Mouse (Mus musculus) brown adipose tissue, adult 24 weeks (tissue): Measurements from ENCODE around the gene Mylk4. TPM values are rescaled to one million over a fixed set of nuclear protein-coding genes. Genes with fewer than 3 reads are reported as not detected.

Experiments
- H3K27ac ChIP-seq: fragments of 200-500 bp; replicated peaks from 2 replicates; pipeline ENCODE4 v1.5.1; 2012; ENCODE audit warnings: low read depth, mild to moderate bottlenecking, low read length
- H3K4me1 ChIP-seq: fragments of 200-500 bp; 2 replicates; pipeline ENCODE4 v1.6.1; 2012; ENCODE audit warnings: low read length, mixed read lengths; ENCODE audit not compliant: control insufficient read depth, insufficient read depth, insufficient read length
- H3K4me3 ChIP-seq: fragments of 200-500 bp; 2 replicates; pipeline ENCODE4 v1.5.1; 2012; ENCODE audit warnings: low read depth, mild to moderate bottlenecking, low read length, moderate library complexity; ENCODE audit not compliant: insufficient read depth
- polyA plus RNA-seq: library from polyadenylated mRNA; stranded (reverse); fragments of >200 nt; gene quantifications from 2 replicates; pipeline ENCODE4 v1.2.4, GENCODE M21; 2012; ENCODE audit not compliant: missing spikeins, insufficient read depth, insufficient read length

The Mylk4 gene
- polyA plus RNA-seq, 1 experiment, result 2.5 TPM

GRCm38 (mm10) chr13:32768104-32768503 lies 15.7 kb downstream of the Mylk4 start:
- Histone ChIP-seq H3K4me3 (no peak overlapping the region), H3K4me1 (no peaks in the 10 kb centered on the region), H3K27ac (no peak overlapping the region)

- Histone ChIP-seq H3K4me3 (no peak overlapping the region), H3K4me1 (peaks cover 3% of the 10 kb centered on the region), H3K27ac (no peak overlapping the region)
These were observed 19.3 kb downstream of the Mylk4 start for GRCm38 (mm10) chr13:32764448-32764847.

GRCm38 (mm10) chr13:32763141-32763540 lies 20.6 kb downstream of the Mylk4 start:
- H3K4me1 ChIP-seq, result peaks cover 3% of the 10 kb centered on the region
- no peak overlapping the region for H3K4me3 ChIP-seq
- H3K27ac ChIP-seq, result no peak overlapping the region

GRCm38 (mm10) chr13:32760795-32761194 lies 23.0 kb downstream of the Mylk4 start:
- Histone ChIP-seq H3K4me1 (peaks cover 3% of the 10 kb centered on the region), H3K27ac (no peak overlapping the region), H3K4me3 (no peak overlapping the region)

GRCm38 (mm10) chr13:32759036-32759435 lies 24.7 kb downstream of the Mylk4 start:
- no peak overlapping the region for H3K4me3 ChIP-seq
- H3K27ac ChIP-seq, result no peak overlapping the region
- H3K4me1 ChIP-seq, result peaks cover 3% of the 10 kb centered on the region

GRCm38 (mm10) chr13:32752066-32752657 lies 31.6 kb downstream of the Mylk4 start:
- no peak overlapping the region for H3K27ac ChIP-seq
- H3K4me1 ChIP-seq, result no peaks in the 10 kb centered on the region
- H3K4me3 ChIP-seq, result no peak overlapping the region

- H3K27ac ChIP-seq, result no peak overlapping the region
- no peaks in the 10 kb centered on the region for H3K4me1 ChIP-seq
- H3K4me3 ChIP-seq, result no peak overlapping the region
These were observed 33.2 kb downstream of the Mylk4 start for GRCm38 (mm10) chr13:32750507-32750906.

GRCm38 (mm10) chr13:32748421-32748820 lies 35.3 kb downstream of the Mylk4 start:
- Histone ChIP-seq H3K4me3 (no peak overlapping the region), H3K27ac (no peak overlapping the region), H3K4me1 (no peaks in the 10 kb centered on the region)

- H3K4me1 ChIP-seq, result no peaks in the 10 kb centered on the region
- no peak overlapping the region for H3K27ac ChIP-seq
- no peak overlapping the region for H3K4me3 ChIP-seq
These were observed 42.6 kb downstream of the Mylk4 start for GRCm38 (mm10) chr13:32741161-32741560.

- H3K4me1 ChIP-seq, result no peaks in the 10 kb centered on the region
- no peak overlapping the region for H3K27ac ChIP-seq
- no peak overlapping the region for H3K4me3 ChIP-seq
These were observed 52.5 kb downstream of the Mylk4 start for GRCm38 (mm10) chr13:32731283-32731682.

- no peak overlapping the region for H3K4me3 ChIP-seq
- H3K27ac ChIP-seq, result no peak overlapping the region
- H3K4me1 ChIP-seq, result no peaks in the 10 kb centered on the region
These were observed 59.1 kb downstream of the Mylk4 start for GRCm38 (mm10) chr13:32724606-32725005.

- Histone ChIP-seq H3K4me1 (no peaks in the 10 kb centered on the region), H3K27ac (no peak overlapping the region), H3K4me3 (no peak overlapping the region)
These were observed 62.0 kb downstream of the Mylk4 start for GRCm38 (mm10) chr13:32721717-32722116.

- no peak overlapping the region for H3K27ac ChIP-seq
- no peaks in the 10 kb centered on the region for H3K4me1 ChIP-seq
- no peak overlapping the region for H3K4me3 ChIP-seq
These were observed 64.5 kb downstream of the Mylk4 start for GRCm38 (mm10) chr13:32719284-32719683.

GRCm38 (mm10) chr13:32717709-32718108 lies 66.0 kb downstream of the Mylk4 start:
- Histone ChIP-seq H3K4me3 (no peak overlapping the region), H3K27ac (no peak overlapping the region), H3K4me1 (no peaks in the 10 kb centered on the region)

GRCm38 (mm10) chr13:32712568-32712967 lies 71.2 kb downstream of the Mylk4 start:
- no peak overlapping the region for H3K27ac ChIP-seq
- no peak overlapping the region for H3K4me3 ChIP-seq
- no peaks in the 10 kb centered on the region for H3K4me1 ChIP-seq

GRCm38 (mm10) chr13:32707894-32708293 lies 75.9 kb downstream of the Mylk4 start:
- H3K4me3 ChIP-seq, result no peak overlapping the region
- no peak overlapping the region for H3K27ac ChIP-seq
- H3K4me1 ChIP-seq, result no peaks in the 10 kb centered on the region
